Comparison of ENCODE assay signal across 19 mouse cellular contexts in genomic region chr2:126775951-126776350, GRCm38 (mm10). TPM values are rescaled to one million over a fixed set of nuclear protein-coding genes. Genes with fewer than 3 reads are reported as not detected.
"Had no signal": no experiment of that assay in that cellular context is flagged by ENCODE, and none has a peak within 500 bp of the region (broad histone marks: within the 10 kb centered on the region; RNA-seq: fewer than 3 reads in every experiment).

No protein-coding gene starts in this region.

- ATAC-seq: midbrain, embryonic 13.5 days; midbrain, embryonic 16.5 days had no signal

- H3K4me1 ChIP-seq: kidney, embryonic 15.5 days; limb, embryonic 12.5 days; limb, embryonic 15.5 days; liver, embryonic 13.5 days; midbrain, embryonic 10.5 days; midbrain, embryonic 13.5 days; neural tube, embryonic 13.5 days had no signal

- H3K27ac ChIP-seq: kidney, embryonic 15.5 days; limb, embryonic 12.5 days; limb, embryonic 15.5 days; liver, embryonic 13.5 days; macrophage; midbrain, embryonic 10.5 days; midbrain, embryonic 13.5 days; neural tube, embryonic 13.5 days had no signal

- H3K4me3 ChIP-seq: kidney, embryonic 15.5 days; limb, embryonic 12.5 days; limb, embryonic 15.5 days; liver, embryonic 13.5 days; midbrain, embryonic 10.5 days; midbrain, embryonic 13.5 days; myocyte; neural tube, embryonic 13.5 days had no signal

- DNase-seq: kidney, adult 11 months; kidney, adult 8-10 months; kidney, postnatal 10 days; kidney, postnatal 36 days; left cerebral cortex, postnatal 4 days; liver, embryonic 13.5 days; lung, adult 2 months; thymus, adult 18-20 months; thymus, postnatal 36 days had no signal

RNA-seq across cellular contexts. Expression of gene Usp50, which starts 7.3 kb away (rescaled TPM):
- total RNA-seq: left cerebral cortex, postnatal 4 days; neutrophil, adult 5-6 weeks had no signal
- polyA plus RNA-seq: macrophage had no signal
